Mouse (Mus musculus): ENCODE measurements around the gene Vmn1r10.
A peak's percentile ranks its signal among the peaks of the same experiment; 100 is the strongest.

Vmn1r10 gene

DNA sequence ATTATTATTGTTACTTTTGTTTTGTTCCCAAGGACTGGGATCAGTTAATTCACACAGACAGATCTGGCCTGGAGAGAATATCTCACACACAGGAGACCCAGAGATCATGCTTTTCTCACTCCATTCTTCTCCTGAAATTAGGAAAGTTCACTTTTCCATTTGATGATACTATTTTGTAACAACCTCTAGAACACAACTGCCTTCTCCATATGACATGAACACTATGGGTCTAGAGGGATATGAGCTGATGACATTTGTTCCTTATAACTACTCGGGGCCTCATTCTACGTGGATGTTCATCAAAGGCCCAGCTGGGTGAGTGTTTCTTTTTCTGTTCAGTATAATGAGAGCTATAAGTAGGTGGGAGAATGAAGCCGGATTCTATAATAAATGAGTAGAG is at the start of gene Vmn1r10:
Gene Vmn1r10, plus strand, starts transcription at position 301 of the 400 bp plus-strand sequence.
- DNase-seq: no peak

DNA sequence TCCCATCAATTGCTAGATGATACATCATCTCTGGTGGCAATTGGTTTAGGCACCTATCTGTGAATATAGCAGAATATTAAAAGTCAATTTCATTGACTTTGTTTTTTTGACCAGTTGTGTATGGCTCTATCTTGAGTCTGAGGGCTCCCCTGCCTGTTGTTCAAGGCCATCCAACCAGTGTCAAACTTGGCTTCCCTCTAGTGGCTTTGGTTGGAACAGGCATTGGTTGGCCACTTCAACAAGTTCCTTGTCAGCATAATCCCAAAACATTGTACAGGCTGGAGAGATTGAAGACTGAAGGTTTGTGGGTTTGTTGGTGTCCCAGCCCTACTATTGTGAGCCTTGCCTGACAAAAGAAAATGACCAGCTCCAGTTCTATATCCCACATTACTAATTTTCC is 45.5 kb upstream of the Vmn1r10 start:
- peak; percentile 12 to 16 for DNase-seq

- no peak for DNase-seq
These were observed 42.8 kb upstream of the Vmn1r10 start, which contains the start of gene Vmn1r9 for GRCm38 (mm10) chr6:57066487-57066886. Gene Vmn1r9 (plus strand): TSS chr6:57066787.

GRCm38 (mm10) chr6:57106358-57106757 is 2.9 kb upstream of the Vmn1r10 start:
- peak in 1 of 2 experiments; percentile 1 for DNase-seq

DNA sequence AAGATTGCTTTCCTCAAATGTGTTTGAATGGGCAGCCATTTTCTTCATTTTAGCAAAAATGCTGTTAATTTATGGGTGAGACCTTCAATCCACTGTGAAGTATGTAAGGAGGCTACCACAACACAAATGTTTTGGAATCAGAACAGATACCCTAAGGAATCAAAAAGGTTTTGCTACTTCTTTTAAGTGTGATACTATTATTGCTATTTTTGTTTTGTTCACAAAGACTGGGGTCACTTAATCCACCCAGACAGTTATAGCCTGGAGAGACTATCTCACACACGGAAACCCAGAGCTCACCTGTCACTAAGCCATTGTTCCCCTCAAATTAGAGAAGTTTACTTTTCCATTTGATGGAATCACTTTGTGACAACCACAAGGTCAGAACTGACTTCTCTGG is 23.9 kb downstream of the Vmn1r10 start, which contains the start of gene Vmn1r11:
Gene Vmn1r11, plus strand, starts transcription at position 301 of the 400 bp plus-strand sequence.
- DNase-seq: no peak

DNA sequence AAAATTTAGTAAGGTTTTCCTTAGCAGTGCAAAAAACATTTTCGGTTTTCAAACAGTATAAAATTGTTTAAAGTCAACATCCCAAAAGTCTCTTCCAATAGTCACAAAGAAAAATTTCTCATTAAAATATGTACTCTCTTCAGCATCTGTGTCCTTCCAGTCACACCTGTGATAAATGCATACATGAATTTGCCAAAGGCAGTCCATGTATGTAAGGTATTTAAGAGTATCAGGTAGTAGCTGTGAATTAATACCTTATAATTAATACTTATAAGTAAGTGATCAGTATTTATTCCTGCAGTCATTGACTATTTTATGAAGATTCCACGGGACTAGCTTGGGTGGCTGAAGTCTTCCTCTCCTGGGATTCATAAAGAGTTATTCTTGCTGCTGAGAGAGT is 47.4 kb downstream of the Vmn1r10 start, which contains the start of gene Vmn1r12:
Gene Vmn1r12, plus strand, starts transcription at position 301 of the 400 bp plus-strand sequence.
- no peak for DNase-seq

Measured in cerebellum, postnatal 10 days (tissue).